Mouse (Mus musculus) olfactory bulb, adult 2 months (tissue): Measurements from ENCODE around the gene Tnk1.

Experiments used
- CTCF ChIP-seq: fragments of 200-500 bp; IDR thresholded peaks from 2 replicates; pipeline ENCODE4 v1.5.1; 2012; ENCODE audit warnings: low read depth, mild to moderate bottlenecking, low read length, moderate library complexity; ENCODE audit not compliant: insufficient read depth
- POLR2A ChIP-seq: fragments of 200-500 bp; IDR thresholded peaks from 2 replicates; pipeline ENCODE4 v1.6.1; 2012; ENCODE audit warnings: mild to moderate bottlenecking, low read depth, low read length, moderate library complexity; ENCODE audit not compliant: insufficient read depth

DNA sequence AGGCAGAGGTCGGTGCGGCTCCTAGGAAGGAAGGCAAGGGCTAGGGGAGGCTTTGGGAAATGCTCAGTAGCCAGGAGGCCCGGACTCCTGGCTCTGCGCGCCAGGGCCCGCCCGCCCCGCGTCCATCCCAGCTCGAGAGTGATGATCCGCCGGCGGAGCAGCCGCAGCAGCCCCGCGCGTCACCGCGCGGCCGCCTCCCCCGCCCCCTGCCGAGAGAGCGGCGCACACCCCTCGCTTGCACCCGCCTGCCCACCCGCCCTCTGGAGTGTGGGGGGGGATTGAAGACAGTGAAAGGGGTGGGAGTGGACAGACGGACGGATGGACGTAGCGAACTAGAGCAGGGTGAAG, 21.0 kb downstream of the Tnk1 start, which contains the start of gene Nlgn2:
- no peak for TF ChIP-seq CTCF
- TF ChIP-seq POLR2A: peak; percentile 74
